Mouse (Mus musculus): ENCODE measurements around the gene Elovl1.

Elovl1 gene

GRCm38 (mm10) chr4:118429215-118429895 is 1.5 kb downstream of the Elovl1 start:
- DNase-seq: no peak

- DNase-seq: no peak
Observed at GRCm38 (mm10) chr4:118432332-118432731, 4.4 kb downstream of the Elovl1 start.

DNA sequence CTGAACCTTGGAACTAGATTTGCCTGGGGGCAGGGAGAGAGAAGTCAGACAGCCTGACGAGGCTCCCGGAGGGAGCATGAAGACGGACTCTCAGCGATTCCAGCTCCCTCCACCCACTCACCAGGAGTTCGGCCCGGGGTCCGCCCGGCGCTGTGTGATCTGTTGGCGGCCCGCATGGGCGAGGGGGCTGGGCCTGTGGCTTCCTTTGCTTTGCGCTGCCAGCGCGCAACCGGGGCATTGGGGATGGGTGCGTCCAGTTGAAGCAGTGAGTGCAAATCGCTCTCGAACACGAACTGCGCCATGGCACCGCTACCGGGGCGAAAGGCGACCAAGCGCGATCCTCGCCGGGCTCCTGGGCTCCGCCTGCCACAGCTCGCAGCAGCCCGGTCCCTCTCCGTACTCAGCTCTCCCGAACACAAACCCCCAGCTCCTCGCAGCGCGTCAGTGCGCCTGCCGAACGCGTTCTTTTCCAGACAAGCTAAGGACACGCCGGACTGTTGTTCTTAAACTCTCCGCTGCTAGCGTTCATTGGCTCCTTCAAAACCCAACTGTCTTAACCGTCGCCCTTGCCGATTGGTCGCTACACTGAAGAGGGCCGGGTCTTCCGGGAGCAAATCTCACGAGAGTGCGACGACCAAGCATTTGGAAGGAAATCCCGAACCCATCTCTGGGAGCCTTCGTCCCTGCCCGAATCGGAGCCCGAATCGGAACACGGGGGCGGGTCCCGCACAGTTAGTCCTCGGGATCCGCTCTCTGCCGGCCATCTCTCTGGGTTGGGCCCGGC is 9.1 kb downstream of the Elovl1 start, which contains the start of gene Cdc20:
Gene Cdc20 (minus strand): TSS at position 533 of the 784 bp plus-strand sequence.
- peak; percentile 80 to 89 for DNase-seq

GRCm38 (mm10) chr4:118437829-118438253 is 9.9 kb downstream of the Elovl1 start:
- peak in 1 of 2 experiments; percentile 41 for DNase-seq

GRCm38 (mm10) chr4:118445088-118445487 is 17.2 kb downstream of the Elovl1 start:
- DNase-seq: no peak

GRCm38 (mm10) chr4:118445781-118446414 is 18.0 kb downstream of the Elovl1 start:
- no peak for DNase-seq

DNA sequence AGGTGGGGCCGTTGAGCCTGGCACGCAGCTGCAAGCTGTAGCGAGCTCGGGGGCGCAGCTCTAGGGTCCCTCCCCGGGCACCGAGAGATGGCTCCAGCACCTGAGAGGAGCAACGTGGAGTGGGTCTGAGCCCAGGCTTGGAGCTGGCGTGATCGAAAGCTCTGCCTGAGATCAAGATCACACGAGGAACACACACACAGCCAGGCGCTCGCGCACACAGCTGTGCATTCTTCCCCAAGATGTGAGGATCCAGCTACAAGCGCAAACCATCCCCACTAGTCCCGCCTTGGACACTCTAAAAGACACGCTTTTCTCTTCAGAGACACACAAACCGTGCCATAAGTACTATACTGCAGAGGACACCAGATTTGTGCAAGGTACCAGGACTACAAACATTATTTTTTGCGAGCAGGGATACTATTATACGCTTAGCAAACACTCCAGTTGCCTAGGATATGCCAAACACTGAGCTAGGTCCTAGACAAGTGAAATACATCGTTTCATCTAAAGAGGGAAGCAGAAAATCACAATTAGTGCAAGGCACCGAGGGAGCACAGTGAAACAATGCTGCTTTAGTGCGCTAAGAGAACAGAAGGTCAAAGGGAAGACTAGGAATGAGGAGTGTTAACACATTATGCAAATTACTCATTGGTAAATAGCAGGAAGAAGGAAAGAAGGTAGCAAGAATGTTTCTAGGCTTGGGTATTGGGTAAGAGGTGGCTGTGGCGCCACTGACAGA is 18.7 kb downstream of the Elovl1 start:
- DNase-seq: no peak

DNA sequence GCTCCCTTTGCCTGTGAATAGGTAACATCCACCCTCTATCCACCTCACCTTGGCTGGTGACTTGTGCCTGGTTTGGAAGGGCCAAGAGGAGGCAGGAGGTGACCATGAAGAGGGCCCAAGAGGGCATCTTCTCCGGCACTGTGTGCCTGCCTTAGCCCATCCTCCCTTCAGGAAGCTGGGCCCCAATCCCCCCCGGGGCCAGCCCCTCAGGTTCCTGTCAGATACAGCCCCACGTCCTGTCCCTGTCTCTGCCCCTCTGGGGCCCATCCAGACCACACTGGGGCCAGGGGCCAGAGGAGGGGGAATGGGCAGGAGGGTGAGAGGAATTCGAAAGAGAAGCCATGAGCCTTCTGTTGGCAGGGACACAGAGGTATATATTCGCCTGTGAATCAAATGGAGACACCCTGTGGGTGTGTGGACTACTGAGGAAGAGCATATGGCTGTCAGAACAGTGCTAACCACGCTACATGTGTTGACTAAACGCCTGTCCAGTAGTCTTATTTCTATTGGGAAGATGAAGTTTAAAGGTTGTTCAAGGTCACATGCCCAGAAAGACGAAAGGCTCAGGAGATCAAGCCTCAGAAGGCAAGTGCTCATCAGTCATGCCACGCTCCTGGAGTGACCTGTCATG is 29.6 kb downstream of the Elovl1 start, which contains the start of gene Mpl:
Gene Mpl (minus strand): TSS at position 169 of the 631 bp plus-strand sequence.
- no peak for DNase-seq

GRCm38 (mm10) chr4:118464956-118465355 is 37.1 kb downstream of the Elovl1 start:
- DNase-seq: no peak

- DNase-seq: no peak
Observed at GRCm38 (mm10) chr4:118465697-118466163, 37.8 kb downstream of the Elovl1 start.

DNA sequence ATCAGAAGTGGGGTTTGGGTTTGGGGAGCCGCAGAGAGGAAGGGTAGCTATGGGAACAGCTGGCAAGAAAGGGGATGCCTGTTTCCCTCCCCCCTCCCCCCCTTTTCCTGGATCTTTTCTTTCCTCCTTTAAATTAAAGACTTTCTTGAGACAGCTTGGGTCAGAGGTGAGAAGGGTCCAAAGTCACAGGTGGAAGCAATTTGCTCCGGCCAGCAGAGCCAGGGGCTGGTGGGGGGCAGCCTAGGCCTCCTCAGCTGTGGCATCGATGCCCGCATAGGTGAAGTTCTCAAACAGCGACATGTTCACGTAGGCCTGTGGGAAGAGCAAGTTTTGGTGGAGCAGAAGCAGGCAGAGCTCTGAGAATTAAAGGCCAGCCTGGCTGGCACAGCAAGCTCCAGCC is 43.4 kb downstream of the Elovl1 start:
- no peak for DNase-seq

DNA sequence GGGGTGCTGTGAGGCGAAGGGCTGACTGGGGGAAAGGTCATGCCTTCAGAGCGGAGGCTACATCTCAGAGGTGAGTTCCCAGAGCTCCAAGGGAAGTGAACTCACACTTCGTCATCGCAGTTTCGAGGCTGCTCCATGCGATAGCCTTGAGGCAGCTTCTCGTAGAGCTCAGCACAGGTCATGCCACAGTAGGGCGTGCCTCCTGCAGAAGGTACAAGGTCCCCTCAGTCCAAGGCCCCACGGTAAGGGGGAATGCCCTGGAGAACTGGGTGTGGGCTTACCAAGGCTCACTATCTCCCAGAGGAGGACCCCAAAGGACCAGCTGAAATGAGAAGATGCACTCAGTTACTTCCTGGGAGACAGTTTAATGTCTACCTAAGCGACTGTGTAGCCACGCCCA is 44.8 kb downstream of the Elovl1 start:
- DNase-seq: no peak

DNA sequence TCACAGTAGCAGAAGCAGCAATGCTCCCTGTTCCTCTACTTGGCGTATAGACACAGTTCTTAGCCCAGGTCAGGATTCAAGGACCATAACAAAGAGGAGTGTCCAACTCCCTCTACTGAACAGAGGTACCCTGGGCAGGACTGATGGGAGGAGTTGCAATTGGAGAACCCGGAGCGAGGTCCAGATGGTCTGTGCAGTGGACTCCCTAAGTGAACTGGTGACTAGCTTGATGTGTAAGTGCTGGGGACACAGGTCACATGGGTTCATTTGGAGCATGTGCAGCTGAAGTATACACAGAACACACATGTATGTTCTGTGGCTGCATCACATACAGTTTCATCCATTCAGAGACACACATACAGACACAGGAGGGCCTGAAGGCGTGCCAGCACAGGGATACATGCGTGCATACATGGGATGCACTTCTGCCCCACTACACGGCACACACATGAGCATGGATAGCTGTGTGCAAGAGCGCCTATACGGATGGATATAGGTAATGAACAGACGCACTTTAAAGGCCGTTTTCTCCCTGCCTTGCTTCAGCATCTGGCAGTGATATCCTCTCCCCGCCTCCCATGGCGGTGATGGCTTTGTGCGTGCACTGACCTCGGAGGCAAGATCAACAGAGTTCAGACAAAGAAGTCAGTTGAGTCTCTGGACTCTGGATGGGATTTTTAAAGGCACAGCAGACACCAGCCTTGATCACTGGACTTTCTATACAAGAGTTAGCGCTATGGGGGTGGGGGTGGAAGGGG is 49.1 kb downstream of the Elovl1 start:
- DNase-seq: no peak
